Mouse (Mus musculus) small intestine, adult 2 months (tissue): Measurements from ENCODE around the gene Rfc1. TPM values are rescaled to one million over a fixed set of nuclear protein-coding genes. Genes with fewer than 3 reads are reported as not detected.

Experiments used
- H3K27ac ChIP-seq: fragments of 200-500 bp; 2 replicates; pipeline ENCODE4 v1.5.1; 2012; ENCODE audit warnings: low read depth, low read length, control low read depth, inconsistent platforms; ENCODE audit not compliant: insufficient read depth
- H3K27me3 ChIP-seq: fragments of 200-500 bp; 2 replicates; pipeline ENCODE4 v1.6.1; 2012; ENCODE audit warnings: mild to moderate bottlenecking, moderate library complexity, low read length, inconsistent platforms; ENCODE audit not compliant: control insufficient read depth, insufficient read depth
- H3K36me3 ChIP-seq: fragments of 200-500 bp; 2 replicates; pipeline ENCODE4 v1.6.1; 2012; ENCODE audit warnings: mild to moderate bottlenecking, low read length, control low read depth, inconsistent platforms; ENCODE audit not compliant: control insufficient read depth, insufficient read depth
- H3K4me1 ChIP-seq: fragments of 200-500 bp; 2 replicates; pipeline ENCODE4 v1.6.1; 2012; ENCODE audit warnings: low read length, inconsistent platforms, mixed read lengths; ENCODE audit not compliant: control insufficient read depth, insufficient read depth, insufficient read length
- H3K4me3 ChIP-seq: fragments of 200-500 bp; 2 replicates; pipeline ENCODE4 v1.5.1; 2012; ENCODE audit warnings: low read depth, mild to moderate bottlenecking, control low read depth, inconsistent platforms, low read length, moderate library complexity
- CTCF ChIP-seq: fragments of 200-500 bp; IDR thresholded peaks from 2 replicates; pipeline ENCODE4 v1.5.1; 2012; ENCODE audit warnings: low read depth, mild to moderate bottlenecking, control low read depth, inconsistent platforms, low read length, moderate library complexity, mixed read lengths; ENCODE audit not compliant: insufficient replicate concordance, insufficient read length; ENCODE audit errors: extremely low read depth
- POLR2A ChIP-seq: fragments of 200-500 bp; IDR thresholded peaks from 2 replicates; pipeline ENCODE4 v1.6.1; 2012; ENCODE audit warnings: low read depth, mild to moderate bottlenecking, control low read depth, inconsistent platforms, low read length, moderate library complexity
- WGBS: fragments of 180-500 bp; shearing (Covaris S2); methylation state at CpG from one replicate; pipeline ENCODE4 v1.1.7; 2018; 5-methylcytosine and 5-hydroxymethylcytosine counted together
- polyA plus RNA-seq: library from polyadenylated mRNA; depleted of rRNA; stranded (reverse); fragments of >200 nt; gene quantifications from 2 replicates; pipeline ENCODE4 v1.2.3, GENCODE M21; 2012; rRNA removed

Rfc1 gene
- polyA plus RNA-seq, 1 experiment: 4.2 TPM

DNA sequence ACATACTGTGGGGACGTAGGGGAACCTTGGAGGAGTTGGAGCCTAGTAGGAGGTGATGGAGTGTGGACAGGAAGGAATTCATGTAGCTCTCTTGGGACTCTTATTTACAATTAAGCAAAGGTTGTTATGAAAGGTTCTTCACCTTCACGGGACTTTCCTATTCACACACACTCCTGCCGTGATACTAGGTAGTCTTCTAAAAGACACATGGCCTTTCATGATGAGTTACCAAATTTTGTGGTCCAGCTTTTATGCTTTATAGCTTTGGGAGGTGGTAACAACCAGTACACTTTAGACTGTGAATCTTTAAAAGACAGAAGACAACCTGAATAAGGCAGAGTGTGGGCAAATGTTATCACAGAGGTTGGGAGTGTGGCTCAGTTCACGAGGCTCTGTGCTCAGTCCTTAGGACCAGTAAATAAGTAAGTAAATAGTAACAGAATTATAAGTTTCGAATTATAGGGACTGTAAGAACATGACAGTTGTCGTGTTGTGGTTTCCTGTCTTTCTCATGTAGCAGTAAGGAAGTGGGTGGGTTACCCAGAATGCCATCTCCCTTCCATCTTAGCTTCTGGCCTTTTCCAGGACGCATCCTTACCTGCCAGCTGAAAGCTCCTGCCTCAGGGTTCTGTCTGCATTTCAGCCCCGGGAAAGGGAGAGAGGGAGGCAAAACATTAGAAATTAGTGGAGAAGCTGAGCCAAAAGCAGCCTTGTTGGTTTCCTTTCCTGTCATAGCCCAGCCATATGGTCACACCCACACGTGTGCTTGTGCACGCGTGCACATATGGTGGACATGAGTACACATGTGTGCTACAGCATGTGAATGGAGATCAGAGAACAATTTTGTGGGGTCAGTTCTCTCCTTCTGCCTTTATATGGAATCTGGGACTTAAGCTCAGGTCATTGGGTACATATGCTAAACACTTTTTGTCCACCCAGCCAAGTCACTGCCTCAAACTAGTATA lies 117.9 kb downstream of the Rfc1 start:
- WGBS: 81% methylated on average over 11 of the region's 11 CpGs
- no peaks in the 10 kb centered on the region for H3K36me3 ChIP-seq

DNA sequence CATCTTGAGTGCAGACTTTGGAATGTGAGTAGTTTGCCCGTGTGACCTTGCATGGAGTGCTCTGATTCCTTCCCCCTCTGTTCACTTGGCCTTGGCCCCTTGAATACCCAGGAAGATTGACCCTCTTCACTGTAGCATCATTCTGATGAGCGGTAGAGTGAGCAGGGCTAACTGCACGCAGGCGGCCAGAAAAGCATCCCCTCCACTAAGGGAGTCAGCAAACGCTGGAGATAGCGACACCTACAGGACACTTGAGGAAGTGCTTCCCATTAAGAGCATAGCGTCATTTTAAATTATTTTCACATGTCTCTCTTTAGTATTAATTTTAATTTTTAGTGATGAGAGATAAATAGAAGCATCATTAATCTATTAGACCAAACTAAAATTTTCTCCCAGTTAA lies 122.1 kb downstream of the Rfc1 start:
- peak; percentile 86; the same call in 1 of the 2 replicates for TF ChIP-seq CTCF
- TF ChIP-seq POLR2A: no peak
- Histone ChIP-seq H3K4me1 (no peaks in the 10 kb centered on the region), H3K27ac (no peak overlapping the region), H3K4me3 (no peak overlapping the region), H3K36me3 (no peaks in the 10 kb centered on the region), H3K27me3 (no peaks in the 10 kb centered on the region)
- WGBS: 29% methylated on average over 7 of the region's 7 CpGs

More for the DNA sequence above, 117.9 kb downstream of the Rfc1 start:
- H3K27ac ChIP-seq: no peak overlapping the region
- H3K4me3 ChIP-seq: no peak overlapping the region
- H3K27me3 ChIP-seq: no peaks in the 10 kb centered on the region
- no peaks in the 10 kb centered on the region for H3K4me1 ChIP-seq
- TF ChIP-seq CTCF (no peak), POLR2A (no peak)

Other genes with a start within 250 kb of the Rfc1 start
- 0.23 and 0.29 TPM in 2 replicates for gene Tmem156, start 243.5 kb downstream of the Rfc1 start, polyA plus RNA-seq
- gene Klhl5, start 228.1 kb downstream of the Rfc1 start, polyA plus RNA-seq: 4.6 and 6.6 TPM in 2 replicates
- gene Wdr19, start 136.0 kb downstream of the Rfc1 start, polyA plus RNA-seq: 0.34 and 0.70 TPM in 2 replicates
- gene Klb, start 12.6 kb upstream of the Rfc1 start, polyA plus RNA-seq: 0.22 and 0.74 TPM in 2 replicates
- 62.6 and 64.6 TPM in 2 replicates for gene Rpl9, start 55.8 kb upstream of the Rfc1 start, polyA plus RNA-seq
- 3.6 and 8.4 TPM in 2 replicates for gene Lias, start 55.8 kb upstream of the Rfc1 start, polyA plus RNA-seq
- gene Ugdh, start 100.3 kb upstream of the Rfc1 start, polyA plus RNA-seq: 32.0 and 33.2 TPM in 2 replicates
- 1.4 TPM in 1 of 2 replicates, not detected in the other for gene Gm43552, start 157.2 kb upstream of the Rfc1 start, polyA plus RNA-seq
- 53.0 and 72.3 TPM in 2 replicates for gene Smim14, start 201.5 kb upstream of the Rfc1 start, polyA plus RNA-seq
- gene Ube2k, start 201.6 kb upstream of the Rfc1 start, polyA plus RNA-seq: 5.7 and 13.6 TPM in 2 replicates